Mouse (Mus musculus): ENCODE data around the gene Acvr1b. TPM values are rescaled to one million over a fixed set of nuclear protein-coding genes. Genes with fewer than 3 reads are reported as not detected.
A peak's percentile ranks its signal among the peaks of the same experiment; 100 is the strongest.

Gene Acvr1b
- polyA plus RNA-seq, 1 experiment from 2014 or later = 5.8 TPM

GRCm38 (mm10) chr15:101137455-101137854, 36.4 kb upstream of the Acvr1b start:
- no peak for ATAC-seq (replicated peaks; ENCODE audit: insufficient number of reproducible peaks, insufficient read depth, low FRiP score, low read depth)
- H3K4me2 ChIP-seq = no peak overlapping the region
- no peak overlapping the region for H3K9ac ChIP-seq

GRCm38 (mm10) chr15:101138675-101139074, 35.2 kb upstream of the Acvr1b start:
- 70% methylated on average over 3 of the region's 3 CpGs for WGBS
- Histone ChIP-seq H3K4me1 (replicated peaks) (peaks cover 47% of the 10 kb centered on the region), H3K27me3 (peaks cover 14% of the 10 kb centered on the region; the same call in 1 of the 2 replicates), H3K36me3 (no peaks in the 10 kb centered on the region), H3K9me3 (replicated peaks) (no peaks in the 10 kb centered on the region), H3K27ac (no peak overlapping the region), H3K9ac (no peak overlapping the region), H3K4me3 (no peak overlapping the region), H3K4me2 (no peak overlapping the region)
- no peak for ATAC-seq (replicated peaks; ENCODE audit: insufficient number of reproducible peaks, insufficient read depth, low FRiP score, low read depth)

More at GRCm38 (mm10) chr15:101137455-101137854, 36.4 kb upstream of the Acvr1b start:
- Histone ChIP-seq H3K9me3 (replicated peaks) (no peaks in the 10 kb centered on the region), H3K4me1 (replicated peaks) (peaks cover 46% of the 10 kb centered on the region), H3K4me3 (no peak overlapping the region), H3K27ac (no peak overlapping the region), H3K27me3 (peaks cover 20% of the 10 kb centered on the region; the same call in 1 of the 2 replicates), H3K36me3 (no peaks in the 10 kb centered on the region)
- WGBS = 75% methylated on average over 11 of the region's 11 CpGs

DNA sequence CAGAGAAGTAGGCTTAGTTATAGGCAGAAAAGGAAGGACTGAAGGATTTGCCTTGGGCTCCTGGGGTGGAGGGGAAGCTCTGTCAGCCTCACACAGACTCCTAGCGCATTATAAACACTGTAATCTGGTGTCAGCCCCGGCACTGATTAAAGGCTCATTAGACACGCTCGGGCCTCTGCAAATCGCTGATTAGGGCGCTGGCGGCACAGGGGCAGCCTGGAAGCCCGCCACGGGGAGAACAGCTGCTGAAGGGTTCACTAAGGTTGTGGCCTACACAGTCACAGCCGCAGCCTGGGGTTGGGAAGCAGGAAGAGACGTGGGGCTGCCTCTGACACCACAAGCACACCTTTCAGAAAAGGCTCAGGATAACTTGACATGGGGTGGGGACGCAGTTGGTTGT, 34.0 kb upstream of the Acvr1b start:
- no peak; the same call in 1 of the 2 replicates for ATAC-seq (replicated peaks; ENCODE audit: insufficient number of reproducible peaks, insufficient read depth, low FRiP score, low read depth)
- 10% methylated on average over 12 of the region's 12 CpGs for WGBS
- H3K36me3 ChIP-seq = no peaks in the 10 kb centered on the region
- no peaks in the 10 kb centered on the region for H3K9me3 ChIP-seq (replicated peaks)
- peaks cover 10% of the 10 kb centered on the region; the same call in 1 of the 2 replicates for H3K27me3 ChIP-seq
- H3K4me3 ChIP-seq = no peak overlapping the region
- H3K27ac ChIP-seq = peak overlapping the region; percentile 58; the same call in 1 of the 2 replicates
- H3K4me2 ChIP-seq = no peak overlapping the region
- peaks cover 53% of the 10 kb centered on the region for H3K4me1 ChIP-seq (replicated peaks)
- H3K9ac ChIP-seq = peak overlapping the region; percentile 11; the same call in 1 of the 2 replicates

DNA sequence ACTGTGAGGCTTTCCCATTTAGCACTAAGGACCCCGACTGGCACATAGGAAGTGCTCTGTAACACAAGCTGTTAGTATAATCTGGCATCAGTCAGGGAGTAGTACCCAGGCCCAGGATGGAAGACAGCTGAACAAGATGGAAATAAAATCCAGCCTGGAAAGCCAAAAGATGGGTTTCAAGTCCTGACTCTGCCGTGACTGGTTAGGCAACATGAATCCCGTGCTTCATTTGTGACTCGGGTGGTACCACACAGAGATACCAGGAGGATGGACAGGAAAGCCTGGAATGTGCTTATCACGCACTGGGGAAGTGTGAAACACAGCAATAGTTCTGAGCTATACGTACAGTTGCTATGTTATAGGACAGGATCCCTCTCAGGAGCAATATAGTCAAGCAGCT, 33.3 kb upstream of the Acvr1b start:
- H3K36me3 ChIP-seq = no peaks in the 10 kb centered on the region
- peaks cover 60% of the 10 kb centered on the region for H3K4me1 ChIP-seq (replicated peaks)
- H3K9ac ChIP-seq = no peak overlapping the region
- peak overlapping the region; percentile 58 for H3K27ac ChIP-seq
- WGBS = 30% methylated on average over 6 of the region's 6 CpGs
- no peaks in the 10 kb centered on the region for H3K9me3 ChIP-seq (replicated peaks)
- ATAC-seq (replicated peaks; ENCODE audit: insufficient number of reproducible peaks, insufficient read depth, low FRiP score, low read depth) = no peak
- peaks cover 7% of the 10 kb centered on the region; the same call in 1 of the 2 replicates for H3K27me3 ChIP-seq
- H3K4me3 ChIP-seq = no peak overlapping the region
- peak overlapping the region; percentile 38; the same call in 1 of the 2 replicates for H3K4me2 ChIP-seq

DNA sequence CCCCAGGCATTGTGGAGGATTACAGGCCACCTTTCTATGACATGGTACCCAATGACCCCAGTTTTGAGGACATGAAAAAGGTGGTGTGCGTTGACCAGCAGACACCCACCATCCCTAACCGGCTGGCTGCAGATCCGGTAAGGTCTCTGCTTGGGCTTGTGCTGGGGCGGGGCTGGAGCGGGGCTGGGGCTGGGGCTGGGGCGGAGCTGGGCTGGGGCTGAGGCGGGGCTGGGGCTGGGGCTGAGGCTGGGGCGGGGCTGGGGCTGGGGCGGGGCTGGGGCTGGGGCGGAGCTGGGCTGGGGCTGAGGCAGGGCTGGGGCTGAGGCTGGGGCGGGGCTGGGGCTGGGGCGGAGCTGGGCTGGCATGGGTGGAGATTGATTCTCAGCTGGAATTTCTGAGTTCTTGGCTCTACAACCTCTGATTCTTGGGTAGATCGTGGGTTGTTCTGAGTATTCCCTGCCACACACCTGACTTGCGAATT, 32.8 kb upstream of the Acvr1b start:
- Histone ChIP-seq H3K4me3 (no peak overlapping the region), H3K9ac (no peak overlapping the region), H3K36me3 (no peaks in the 10 kb centered on the region), H3K4me2 (peak overlapping the region; percentile 38; the same call in 1 of the 2 replicates), H3K27ac (peak overlapping the region; percentile 58), H3K9me3 (replicated peaks) (no peaks in the 10 kb centered on the region), H3K27me3 (0 out of 2 replicates have a peak, but pooled peaks cover 5% of the 10 kb centered on the region), H3K4me1 (replicated peaks) (peaks cover 66% of the 10 kb centered on the region)
- WGBS = 7% methylated on average over 12 of the region's 14 CpGs
- ATAC-seq (replicated peaks; ENCODE audit: insufficient number of reproducible peaks, insufficient read depth, low FRiP score, low read depth) = peak; percentile 48

GRCm38 (mm10) chr15:101142672-101143071, 31.2 kb upstream of the Acvr1b start:
- Histone ChIP-seq H3K27me3 (no peaks in the 10 kb centered on the region), H3K4me3 (no peak overlapping the region), H3K27ac (no peak overlapping the region), H3K4me1 (replicated peaks) (peaks cover 81% of the 10 kb centered on the region), H3K9me3 (replicated peaks) (no peaks in the 10 kb centered on the region), H3K4me2 (no peak overlapping the region), H3K36me3 (no peaks in the 10 kb centered on the region), H3K9ac (no peak overlapping the region)
- ATAC-seq (replicated peaks; ENCODE audit: insufficient number of reproducible peaks, insufficient read depth, low FRiP score, low read depth) = no peak
- WGBS = 49% methylated on average over 8 of the region's 8 CpGs

DNA sequence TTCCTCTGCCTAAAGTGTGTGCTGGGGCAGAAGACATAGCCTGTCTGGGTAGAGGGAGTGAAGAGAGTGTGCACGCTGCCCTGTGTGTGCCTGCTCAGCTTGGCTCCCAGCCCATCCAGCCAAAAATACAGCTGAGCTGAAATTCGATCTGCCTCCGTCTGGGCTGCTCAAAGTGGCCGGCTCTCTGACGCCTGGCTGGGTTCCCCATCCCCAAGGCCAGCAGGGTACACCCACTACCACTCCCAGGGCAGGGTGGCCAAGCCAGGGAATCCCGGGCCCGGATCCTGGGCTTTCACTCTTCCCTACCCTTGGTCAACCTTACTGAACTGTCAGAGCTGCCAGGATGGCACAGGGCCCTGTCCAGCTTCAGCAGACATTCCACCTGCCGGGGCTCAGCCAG, 30.4 kb upstream of the Acvr1b start:
- Histone ChIP-seq H3K36me3 (no peaks in the 10 kb centered on the region), H3K9me3 (replicated peaks) (no peaks in the 10 kb centered on the region), H3K27me3 (no peaks in the 10 kb centered on the region), H3K9ac (peak overlapping the region; percentile 42; the same call in 1 of the 2 replicates), H3K27ac (peak overlapping the region; percentile 71), H3K4me3 (no peak overlapping the region), H3K4me1 (replicated peaks) (peaks cover 85% of the 10 kb centered on the region), H3K4me2 (peak overlapping the region; percentile 33)
- peak; percentile 55 for ATAC-seq (replicated peaks; ENCODE audit: insufficient number of reproducible peaks, insufficient read depth, low FRiP score, low read depth)
- 14% methylated on average over 8 of the region's 8 CpGs for WGBS

GRCm38 (mm10) chr15:101144176-101144575, 29.7 kb upstream of the Acvr1b start:
- H3K27me3 ChIP-seq = no peaks in the 10 kb centered on the region
- no peak overlapping the region for H3K4me2 ChIP-seq
- peaks cover 83% of the 10 kb centered on the region for H3K4me1 ChIP-seq (replicated peaks)
- 76% methylated on average over 5 of the region's 5 CpGs for WGBS
- no peaks in the 10 kb centered on the region for H3K36me3 ChIP-seq
- H3K27ac ChIP-seq = 0 out of 2 replicates have a peak overlapping the region, but pooled peaks have one; percentile 2
- H3K9me3 ChIP-seq (replicated peaks) = no peaks in the 10 kb centered on the region
- H3K4me3 ChIP-seq = no peak overlapping the region
- ATAC-seq (replicated peaks; ENCODE audit: insufficient number of reproducible peaks, insufficient read depth, low FRiP score, low read depth) = no peak
- H3K9ac ChIP-seq = no peak overlapping the region

DNA sequence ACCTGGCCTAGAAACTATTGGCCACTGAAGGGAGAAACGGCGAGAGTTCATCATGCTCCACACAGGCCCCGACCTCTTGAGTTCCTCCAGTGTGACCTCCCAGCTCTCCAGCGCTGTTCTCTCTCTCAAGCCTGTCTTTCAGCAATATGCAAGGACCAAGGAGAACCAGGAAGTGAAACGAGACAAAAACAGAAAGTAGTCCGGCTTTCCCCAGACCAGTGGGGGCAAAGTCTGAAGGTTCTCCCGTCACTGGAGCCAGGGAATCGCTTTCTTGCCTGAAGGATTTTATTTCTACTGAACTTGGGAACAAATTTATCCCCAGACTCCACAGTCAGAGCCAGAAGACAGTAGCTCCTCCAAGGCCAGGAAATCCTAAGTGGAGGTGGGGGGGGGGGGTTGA, 29.1 kb upstream of the Acvr1b start:
- ATAC-seq (replicated peaks; ENCODE audit: insufficient number of reproducible peaks, insufficient read depth, low FRiP score, low read depth) = no peak
- H3K36me3 ChIP-seq = no peaks in the 10 kb centered on the region
- peak overlapping the region; percentile 2; the same call in 1 of the 2 replicates for H3K27ac ChIP-seq
- no peak overlapping the region for H3K4me2 ChIP-seq
- no peaks in the 10 kb centered on the region for H3K9me3 ChIP-seq (replicated peaks)
- peaks cover 77% of the 10 kb centered on the region for H3K4me1 ChIP-seq (replicated peaks)
- H3K4me3 ChIP-seq = no peak overlapping the region
- H3K9ac ChIP-seq = no peak overlapping the region
- 80% methylated on average over 8 of the region's 8 CpGs for WGBS
- H3K27me3 ChIP-seq = no peaks in the 10 kb centered on the region

DNA sequence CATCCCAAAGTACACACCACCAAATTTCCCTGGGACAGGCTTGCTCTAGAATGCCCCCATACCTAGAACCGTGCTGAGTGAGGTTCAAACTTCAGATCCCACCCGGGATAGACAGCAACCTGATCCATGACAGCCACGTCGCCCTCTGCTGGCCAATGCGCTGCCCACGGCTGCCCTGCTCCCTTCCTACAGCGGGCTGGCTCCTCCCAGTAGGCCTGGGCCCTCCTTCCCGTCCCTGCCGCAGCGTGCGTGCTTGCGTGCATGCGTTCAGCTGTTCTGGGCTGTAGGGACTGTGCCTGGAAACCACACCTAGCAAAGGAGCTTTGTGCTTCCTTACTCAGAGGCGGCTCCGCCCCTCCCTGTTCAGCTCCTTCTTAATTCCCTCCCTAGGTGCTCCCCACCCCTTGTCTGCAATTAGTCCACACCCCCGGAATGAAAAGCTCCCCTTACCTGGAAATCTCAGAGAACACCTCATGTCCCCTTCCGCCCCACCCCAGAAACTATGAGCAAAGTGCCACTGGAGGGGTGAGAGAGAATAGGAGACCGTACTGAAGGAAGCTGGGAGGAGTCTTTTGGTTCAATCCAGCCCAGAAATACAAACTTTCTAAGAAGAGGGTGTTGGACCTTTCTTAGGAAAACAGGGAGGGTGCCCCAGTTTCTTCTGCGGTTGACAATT, 28.3 kb upstream of the Acvr1b start:
- H3K36me3 ChIP-seq = no peaks in the 10 kb centered on the region
- WGBS = 9% methylated on average over 19 of the region's 19 CpGs
- no peaks in the 10 kb centered on the region for H3K9me3 ChIP-seq (replicated peaks)
- H3K4me3 ChIP-seq = peak overlapping the region; percentile 12; the same call in 1 of the 2 replicates
- ATAC-seq (replicated peaks; ENCODE audit: insufficient number of reproducible peaks, insufficient read depth, low FRiP score, low read depth) = peak; percentile 87
- H3K4me1 ChIP-seq (replicated peaks) = peaks cover 69% of the 10 kb centered on the region
- peak overlapping the region; percentile 38 for H3K9ac ChIP-seq
- H3K27me3 ChIP-seq = no peaks in the 10 kb centered on the region
- H3K27ac ChIP-seq = peak overlapping the region; percentile 60
- H3K4me2 ChIP-seq = peak overlapping the region; percentile 53

DNA sequence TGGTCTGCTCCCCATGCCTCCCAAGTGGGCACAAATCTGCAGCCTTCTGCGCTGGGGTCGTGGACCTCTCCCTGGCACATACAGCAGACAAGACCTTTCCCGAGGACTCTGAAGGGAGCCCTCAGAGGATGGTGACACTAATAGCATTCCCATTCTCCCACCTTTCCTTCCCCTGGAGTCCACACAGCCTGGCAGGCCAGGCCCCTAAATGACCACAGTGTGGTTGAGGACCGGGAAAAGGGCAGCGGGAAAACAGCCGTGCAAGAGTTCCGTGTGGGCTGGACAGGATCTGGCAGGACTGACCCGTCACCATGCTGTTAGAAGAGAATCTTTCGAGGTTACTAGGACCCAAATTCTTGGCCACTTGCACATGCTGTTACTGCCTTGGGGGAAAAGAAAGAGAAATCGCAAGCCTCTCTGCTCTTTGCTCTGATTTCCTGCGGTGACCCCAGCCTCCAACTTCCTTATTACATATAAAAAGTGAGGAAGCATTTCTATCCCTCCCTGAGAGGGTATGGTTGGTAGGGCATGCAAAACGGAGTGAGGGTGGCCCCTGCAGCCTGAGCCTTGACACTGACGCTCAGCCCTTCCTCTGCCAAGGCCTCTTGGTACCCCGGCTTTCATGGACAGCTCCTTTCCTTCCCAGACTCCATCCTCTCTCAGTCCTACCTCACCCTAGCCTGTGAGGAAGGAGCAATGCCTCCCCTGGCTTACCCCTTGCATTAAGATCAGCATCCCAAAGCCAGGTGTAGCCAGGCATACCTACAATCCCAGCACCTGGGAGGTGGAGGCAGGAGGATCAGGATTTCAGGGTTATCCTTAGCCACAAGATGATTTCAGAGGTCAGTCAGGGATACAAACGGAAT, 27.5 kb upstream of the Acvr1b start:
- ATAC-seq (replicated peaks; ENCODE audit: insufficient number of reproducible peaks, insufficient read depth, low FRiP score, low read depth) = no peak
- Histone ChIP-seq H3K27me3 (no peaks in the 10 kb centered on the region), H3K9ac (peak overlapping the region; percentile 38; the same call in 1 of the 2 replicates), H3K36me3 (no peaks in the 10 kb centered on the region), H3K4me3 (0 out of 2 replicates have a peak overlapping the region, but pooled peaks have one; percentile 12), H3K4me2 (peak overlapping the region; percentile 53; the same call in 1 of the 2 replicates), H3K9me3 (replicated peaks) (no peaks in the 10 kb centered on the region), H3K27ac (peak overlapping the region; percentile 60), H3K4me1 (replicated peaks) (peaks cover 63% of the 10 kb centered on the region)
- WGBS = 53% methylated on average over 15 of the region's 15 CpGs

All from heart, embryonic 15.5 days (tissue).